Mouse (Mus musculus) heart, postnatal 10 days (tissue): ENCODE measurements around the gene Hnrnpa1. TPM values are rescaled to one million over a fixed set of nuclear protein-coding genes. Genes with fewer than 3 reads are reported as not detected.
"Not testable (repeated sequence)": the region's sequence is repeated elsewhere in the genome, so short reads cannot be mapped to it uniquely, and the experiment has no call there.

ENCODE experiments used
- DNase-seq, 2 experiments: peaks; one replicate each; pipeline ENCODE4 v3.0.0; 2021
- intact Hi-C: fragments of 180-260 bp; cut with DNase I; formaldehyde crosslinking; loops from one replicate; pipeline ENCODE4 v1.15.1; 2025
- total RNA-seq, 2 experiments: library from RNA; stranded (reverse); gene quantifications; 2 replicates each; pipeline ENCODE4 v1.2.3; 2021

The Hnrnpa1 gene
- total RNA-seq, 2 experiments from 2014 or later, result 299 to 318 TPM

DNA sequence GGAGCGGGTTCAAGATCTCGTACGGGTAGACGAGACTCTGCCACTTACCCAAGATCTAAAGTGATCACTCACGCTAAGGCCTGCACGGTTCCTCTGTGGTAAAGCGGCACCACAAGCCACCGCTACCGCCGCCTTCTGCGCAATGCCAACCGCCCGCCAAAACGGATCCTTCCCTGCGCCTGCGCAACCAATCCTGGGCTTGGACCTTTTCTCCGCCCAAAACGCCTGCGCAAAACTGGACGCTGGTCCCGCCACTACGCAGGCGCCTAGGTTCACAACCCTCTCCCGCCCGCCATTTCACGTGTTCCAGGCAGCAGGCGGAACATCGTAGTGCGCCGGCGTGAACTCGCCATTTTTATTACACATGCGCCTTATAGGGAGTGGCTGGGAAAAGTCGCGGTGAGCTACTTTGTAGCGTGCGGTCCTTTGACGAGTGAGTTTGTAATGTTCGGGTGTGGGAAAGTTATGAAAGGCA lies 510 bp upstream of the Hnrnpa1 start, which contains the start of gene Cbx5:
Gene Cbx5 (minus strand): TSS at position 132 of the 475 bp plus-strand sequence.
- intact Hi-C loops, result loop anchor here (2.0 kb wide), 2 partner anchors 27 to 65 kb away; no protein-coding TSS in a partner anchor
- DNase-seq, result peak; percentile 99

DNA sequence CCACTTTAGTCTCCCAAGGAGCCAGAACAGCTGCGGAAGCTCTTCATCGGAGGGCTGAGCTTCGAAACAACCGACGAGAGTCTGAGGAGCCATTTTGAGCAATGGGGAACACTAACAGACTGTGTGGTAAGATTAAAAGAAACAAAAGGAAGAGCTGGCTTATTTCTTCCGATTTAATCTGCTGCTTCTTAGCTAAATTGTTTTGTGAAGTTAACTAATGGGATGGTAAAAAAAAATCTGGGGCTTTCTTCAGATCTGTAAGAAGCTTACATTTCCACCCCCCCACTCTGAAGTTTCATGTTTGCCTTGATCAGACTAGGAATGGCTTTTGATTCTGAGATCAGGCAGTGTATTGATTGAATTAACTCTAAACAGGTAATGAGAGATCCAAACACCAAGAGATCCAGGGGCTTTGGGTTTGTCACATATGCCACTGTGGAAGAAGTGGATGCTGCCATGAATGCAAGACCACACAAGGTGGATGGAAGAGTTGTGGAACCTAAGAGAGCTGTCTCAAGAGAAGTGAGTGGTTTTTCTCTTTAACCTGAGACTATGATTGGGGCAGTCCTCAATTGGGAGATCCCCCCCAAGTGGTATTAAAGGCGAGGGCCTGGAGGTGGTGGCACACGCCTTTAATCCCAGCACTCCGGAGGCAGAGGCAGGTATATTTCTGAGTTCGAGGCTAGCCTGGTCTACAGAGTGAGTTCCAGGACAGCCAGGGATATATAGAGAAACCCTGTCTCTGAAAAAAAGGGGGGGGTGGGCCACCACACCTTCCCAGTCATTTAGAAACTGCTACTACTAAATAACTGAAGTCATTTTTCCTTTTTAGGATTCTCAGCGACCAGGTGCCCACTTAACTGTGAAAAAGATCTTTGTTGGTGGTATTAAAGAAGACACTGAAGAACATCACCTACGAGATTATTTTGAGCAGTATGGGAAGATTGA lies 1.1 kb downstream of the Hnrnpa1 start:
- not testable (repeated sequence) for DNase-seq
- intact Hi-C loops, result loop anchor here (2.0 kb wide), 1 partner anchor 63 kb away; no protein-coding TSS in a partner anchor

DNA sequence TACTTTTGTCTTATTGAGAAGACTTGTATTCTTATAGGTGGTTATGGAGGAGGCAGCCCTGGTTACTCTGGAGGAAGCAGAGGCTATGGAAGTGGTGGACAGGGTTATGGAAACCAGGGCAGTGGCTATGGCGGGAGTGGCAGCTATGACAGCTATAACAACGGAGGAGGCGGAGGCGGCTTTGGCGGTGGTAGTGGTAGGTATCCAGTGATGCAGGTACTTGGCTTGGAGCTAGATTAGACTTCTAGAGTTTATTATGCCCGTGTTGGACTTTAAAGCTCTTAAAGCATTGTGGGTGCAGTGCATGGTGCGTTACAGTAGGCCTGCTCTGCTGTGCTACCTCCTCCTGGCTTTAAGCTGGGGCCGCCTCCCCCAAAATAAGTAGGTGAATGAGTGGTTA lies 2.7 kb downstream of the Hnrnpa1 start:
- intact Hi-C loops, result no loop called here
- no peak for DNase-seq

DNA sequence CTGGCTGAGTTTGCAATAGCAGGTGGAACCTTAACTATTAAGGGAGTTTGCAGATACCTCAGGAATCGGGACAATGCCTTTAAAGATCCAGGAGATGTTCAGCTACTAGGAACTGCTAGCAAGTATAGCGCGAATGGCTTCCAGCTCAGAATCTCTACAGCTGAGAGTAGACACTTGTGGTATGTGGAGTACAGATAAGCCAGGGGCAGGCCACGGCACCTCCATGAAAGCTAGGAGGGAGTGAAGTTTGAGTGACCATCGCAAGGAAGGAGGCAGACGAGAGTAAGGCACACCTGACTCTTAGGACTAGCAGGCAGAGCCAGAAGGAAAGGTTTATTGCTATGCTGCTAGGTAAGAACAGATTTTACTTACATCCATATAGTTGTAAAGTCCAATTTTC lies 5.4 kb downstream of the Hnrnpa1 start:
- no peak for DNase-seq
- intact Hi-C loops, result no loop called here

DNA sequence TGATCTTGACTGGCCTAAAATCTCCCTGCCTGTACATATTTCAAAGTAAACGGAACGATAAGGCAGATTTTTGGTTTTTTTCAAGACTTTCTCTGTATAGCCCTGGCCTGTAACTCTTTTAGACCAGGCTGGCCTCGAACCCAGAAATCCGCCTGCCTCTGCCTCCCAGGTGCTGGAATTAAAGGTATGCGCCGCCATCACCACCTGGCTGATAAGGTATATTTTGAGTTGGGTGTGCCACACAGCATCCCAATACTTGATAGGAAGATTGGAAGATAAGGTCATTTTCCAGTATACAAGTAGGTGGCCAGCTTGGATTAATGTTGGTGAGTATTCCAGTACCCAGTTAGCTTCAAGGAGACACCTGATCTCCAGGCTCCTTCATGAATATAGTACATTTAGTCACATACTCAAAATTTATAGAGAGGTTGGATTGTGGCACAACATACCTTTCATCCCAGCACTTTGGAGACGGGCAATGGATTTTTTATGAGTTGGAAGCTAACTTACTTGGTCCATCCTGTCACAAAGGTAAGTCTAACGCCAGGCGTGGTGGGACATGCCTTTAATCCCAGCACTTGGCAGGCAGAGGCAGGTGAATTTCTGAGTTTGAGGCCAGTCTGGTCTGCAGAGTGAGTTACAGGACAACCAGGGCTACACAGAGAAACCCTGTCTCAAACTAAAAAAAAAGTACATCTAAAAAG lies 7.0 kb downstream of the Hnrnpa1 start:
- intact Hi-C loops, result no loop called here
- no peak for DNase-seq

DNA sequence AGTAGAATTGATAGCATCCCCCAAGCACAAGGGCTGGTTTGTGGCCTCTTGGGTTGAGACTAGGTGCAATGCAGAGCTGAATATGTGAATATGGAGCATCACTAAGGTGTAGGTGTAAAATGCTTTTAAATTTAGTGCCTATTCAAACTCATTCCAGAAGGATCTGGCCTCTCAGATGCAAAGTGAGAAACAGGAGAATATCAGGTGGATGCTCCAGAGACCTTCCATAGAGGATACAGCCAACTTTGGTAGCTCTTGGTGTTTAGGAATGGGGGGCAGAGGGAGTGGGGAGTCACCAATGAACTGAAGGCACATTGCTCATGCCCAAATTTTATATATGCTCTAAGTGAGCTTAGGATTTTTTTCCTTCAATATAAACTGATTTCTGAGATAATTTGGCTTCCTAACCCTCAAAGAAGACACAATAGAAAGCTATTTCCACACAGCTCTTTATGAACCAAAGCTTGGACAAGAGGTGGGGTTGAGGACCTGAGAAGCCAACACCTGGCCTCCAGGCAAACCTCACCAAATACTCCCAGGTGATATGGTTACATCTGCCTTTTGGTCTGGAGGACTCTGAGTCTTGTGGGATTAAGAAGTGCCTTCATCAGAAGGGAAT lies 7.7 kb downstream of the Hnrnpa1 start:
- DNase-seq, result no peak
- intact Hi-C loops, result no loop called here

DNA sequence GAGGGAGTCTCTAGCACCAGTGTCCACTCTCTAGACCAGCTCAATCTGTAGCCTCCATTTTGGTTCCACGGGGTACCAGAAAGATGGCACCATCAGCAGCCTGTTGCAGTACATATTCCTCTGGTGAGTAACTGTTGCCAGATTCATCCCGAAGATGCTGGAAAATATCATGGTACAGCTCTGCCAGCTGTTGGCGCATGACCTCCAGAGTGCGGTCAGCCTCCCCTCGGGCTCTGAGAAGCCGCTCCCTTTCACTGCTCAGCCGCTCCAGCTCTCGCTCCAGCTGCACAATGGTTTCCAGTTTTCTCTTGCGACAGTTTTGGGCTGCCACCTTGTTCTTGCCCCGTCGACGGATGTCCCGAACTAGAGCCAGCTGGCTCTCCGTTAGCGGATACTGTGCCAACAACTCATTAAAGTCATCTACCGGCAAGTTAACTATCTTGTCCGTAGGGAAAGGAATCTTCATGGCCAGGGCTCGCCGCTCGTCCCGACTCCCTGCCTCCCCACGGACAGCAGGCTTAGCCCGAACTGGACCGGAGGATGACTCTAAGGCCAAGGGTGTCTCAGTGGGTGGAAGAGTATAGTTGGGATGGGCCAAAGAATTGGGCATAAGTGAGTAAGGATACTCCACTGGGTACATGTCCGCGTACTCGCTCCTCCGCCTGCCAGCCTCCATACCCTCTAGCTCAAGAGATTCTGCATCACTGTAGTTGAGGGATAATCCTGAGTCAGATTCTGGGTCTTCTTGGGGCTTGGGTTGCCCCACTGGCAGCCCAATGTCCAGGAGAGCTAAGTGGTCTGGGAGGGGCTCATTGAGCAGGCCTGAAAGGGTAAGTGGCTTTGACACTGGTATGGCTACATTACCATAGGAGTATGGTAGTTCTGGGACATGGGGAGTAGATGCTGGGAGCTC lies 8.4 kb downstream of the Hnrnpa1 start:
- intact Hi-C loops, result no loop called here
- DNase-seq, result peak in 1 of 2 experiments; percentile 29

DNA sequence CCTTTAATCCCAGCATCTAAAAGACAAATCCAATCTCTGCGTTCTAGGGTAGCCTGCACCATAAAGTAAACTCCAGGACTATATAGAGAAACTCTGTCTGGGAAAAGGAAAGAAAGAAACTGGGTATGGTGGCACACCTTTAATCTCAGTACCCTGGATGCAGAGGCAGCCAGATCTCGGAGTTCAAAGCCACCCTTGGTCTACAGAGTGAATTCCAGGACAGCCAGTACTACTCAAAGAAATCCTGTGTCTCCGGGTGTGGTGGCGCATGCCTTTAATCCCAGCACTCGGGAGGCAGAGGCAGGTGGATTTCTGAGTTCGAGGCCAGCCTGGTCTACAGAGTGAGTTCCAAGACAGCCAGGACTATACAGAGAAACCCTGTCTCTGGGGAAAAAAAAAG lies 9.3 kb downstream of the Hnrnpa1 start:
- DNase-seq, intact Hi-C loops: not testable (repeated sequence)

DNA sequence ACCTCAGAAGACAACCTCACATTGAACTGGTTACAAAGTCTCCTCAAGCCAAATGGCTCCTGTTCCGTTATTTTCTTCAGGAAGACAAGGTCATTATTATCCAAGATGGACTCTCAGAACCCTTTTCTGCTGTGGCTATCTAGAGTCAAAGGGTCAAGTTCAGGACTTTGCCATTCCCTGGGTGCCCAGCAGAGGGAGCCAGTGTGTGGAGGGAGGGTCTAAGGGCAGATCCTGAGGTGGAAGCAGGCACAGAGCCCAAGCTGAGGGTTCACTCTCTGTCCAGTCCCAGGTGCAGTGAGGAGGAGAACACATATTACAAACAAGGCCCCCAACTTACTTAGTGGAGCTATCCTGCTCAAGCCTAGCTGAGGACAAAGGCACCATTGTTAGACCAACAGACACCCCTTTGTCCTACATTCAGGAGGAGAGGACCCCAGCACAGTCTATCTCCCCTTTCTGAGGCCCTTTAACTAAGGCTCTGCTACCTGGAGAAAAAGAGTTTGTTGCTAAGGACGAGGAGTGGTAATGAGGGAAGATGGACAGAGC lies 10.0 kb downstream of the Hnrnpa1 start:
- intact Hi-C loops, result loop anchor here (2.0 kb wide), 1 partner anchor 57 kb away; no protein-coding TSS in a partner anchor
- DNase-seq, result peak; percentile 61 to 81

DNA sequence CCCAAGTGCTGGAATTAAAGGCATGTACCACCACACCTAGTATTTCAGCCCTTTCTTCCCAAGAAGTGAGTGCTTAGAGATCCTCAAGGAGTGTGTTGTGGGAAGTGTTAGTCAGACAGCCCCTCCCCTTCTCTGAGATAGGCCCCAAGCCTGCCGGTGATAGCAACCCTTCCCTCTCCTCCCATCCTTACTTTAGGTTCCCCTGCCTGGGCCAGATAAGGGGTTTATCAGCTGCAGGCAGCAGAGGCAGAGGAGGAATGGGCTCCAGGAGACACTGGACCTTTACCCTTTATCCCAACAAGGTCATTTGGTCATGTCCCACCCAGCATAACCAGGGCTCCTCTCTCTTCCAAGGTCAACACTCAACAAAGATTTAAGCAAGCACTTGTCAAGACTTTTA lies 11.4 kb downstream of the Hnrnpa1 start:
- no peak for DNase-seq
- intact Hi-C loops, result loop anchor here (2.0 kb wide), 1 partner anchor 55 kb away; no protein-coding TSS in a partner anchor

DNA sequence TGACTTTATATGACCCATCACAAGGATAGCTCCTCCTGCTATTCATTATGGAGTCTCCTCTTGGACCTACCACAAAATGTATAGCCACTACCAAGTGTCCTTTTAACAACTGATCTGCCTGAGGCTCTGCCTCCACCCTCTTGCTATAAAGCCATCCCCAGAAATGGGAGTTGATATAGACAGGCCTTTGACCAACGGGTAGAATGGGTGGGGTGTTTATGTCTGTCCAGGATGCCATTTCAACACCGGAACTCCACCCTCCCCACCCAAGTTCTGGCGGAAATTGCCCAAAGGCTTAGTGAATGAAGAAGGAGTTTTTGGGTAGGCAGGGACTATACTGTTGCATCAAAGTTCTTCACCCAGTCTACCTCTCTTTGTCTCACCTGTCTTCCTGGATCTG lies 12.4 kb downstream of the Hnrnpa1 start:
- intact Hi-C loops, result no loop called here
- DNase-seq, result no peak

DNA sequence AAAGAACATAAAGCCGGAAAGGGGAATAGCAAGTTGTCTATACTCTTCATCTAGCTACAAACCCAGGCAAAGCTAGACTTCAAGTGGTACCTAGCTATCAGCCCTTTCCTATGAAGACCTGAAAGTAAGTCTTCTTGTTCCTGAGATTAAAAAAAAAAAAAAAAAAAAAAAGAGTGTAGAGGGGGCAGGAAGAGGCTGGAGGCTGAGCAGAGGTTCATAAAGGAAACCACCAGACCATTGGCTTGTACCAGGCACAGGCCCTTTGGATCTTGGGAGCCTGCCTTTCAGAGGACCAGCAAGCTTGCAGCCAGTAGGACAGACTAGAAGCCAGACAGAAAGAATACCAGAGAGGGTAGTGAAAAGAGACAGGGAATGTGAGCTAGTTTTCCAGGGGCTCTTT lies 13.1 kb downstream of the Hnrnpa1 start:
- no peak for DNase-seq
- intact Hi-C loops, result no loop called here

DNA sequence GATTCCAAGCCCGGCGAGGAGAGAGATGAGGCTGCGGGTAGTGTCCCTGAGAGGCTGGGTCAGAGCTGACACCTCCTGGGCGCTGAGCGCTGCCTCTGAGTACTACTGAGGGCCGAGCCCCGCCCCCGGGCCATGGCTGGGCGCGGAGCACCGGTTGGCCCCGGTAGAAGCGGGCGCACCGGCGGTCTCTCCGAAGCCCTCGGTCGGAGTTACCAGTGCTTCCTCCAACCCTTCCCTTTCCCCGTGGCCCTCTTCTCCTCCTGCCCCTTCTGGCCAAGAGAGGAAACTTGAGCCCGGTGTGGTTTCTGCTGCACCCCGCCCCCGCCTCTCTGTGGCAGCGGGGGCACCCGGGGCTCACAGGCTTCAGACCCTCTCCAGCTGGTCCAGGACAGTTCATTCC lies 14.9 kb downstream of the Hnrnpa1 start:
- DNase-seq, result peak; percentile 37 to 41
- intact Hi-C loops, result no loop called here

DNA sequence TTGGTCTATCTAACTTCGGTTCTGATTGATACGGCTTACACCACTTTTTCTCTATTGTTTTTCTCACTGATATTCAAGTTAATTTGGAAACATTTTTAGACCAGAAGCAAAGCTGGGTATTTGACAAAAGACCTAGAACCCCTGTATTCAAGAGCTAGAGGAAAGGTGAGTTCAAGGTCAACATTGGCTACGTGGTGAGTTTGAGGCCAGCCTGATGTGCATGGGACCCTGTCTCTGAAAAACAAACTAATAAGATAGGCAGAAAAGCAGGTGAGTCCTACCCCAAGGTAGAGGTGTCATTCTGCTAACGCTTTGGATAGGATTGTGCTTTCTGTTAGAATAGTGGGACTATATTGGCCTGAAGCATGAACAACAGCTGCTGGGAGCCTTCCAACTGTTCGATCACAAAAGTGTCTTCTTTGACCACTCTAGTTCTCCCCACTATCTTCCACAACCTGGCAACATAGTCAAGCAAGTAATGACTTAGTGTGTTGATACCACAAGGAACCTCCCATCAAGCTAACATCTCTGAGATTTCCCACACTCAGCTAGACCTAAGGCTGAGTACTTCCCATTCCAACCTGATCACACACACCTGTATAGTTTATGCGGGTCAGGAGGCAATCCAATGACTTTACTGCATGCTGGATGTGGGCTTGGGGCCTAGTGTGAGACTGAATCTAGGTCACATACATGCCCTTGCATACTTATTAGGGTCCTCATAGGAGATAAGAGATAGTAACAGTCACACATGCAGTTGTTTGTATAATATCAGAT lies 16.2 kb downstream of the Hnrnpa1 start:
- intact Hi-C loops, result no loop called here
- DNase-seq, result no peak

DNA sequence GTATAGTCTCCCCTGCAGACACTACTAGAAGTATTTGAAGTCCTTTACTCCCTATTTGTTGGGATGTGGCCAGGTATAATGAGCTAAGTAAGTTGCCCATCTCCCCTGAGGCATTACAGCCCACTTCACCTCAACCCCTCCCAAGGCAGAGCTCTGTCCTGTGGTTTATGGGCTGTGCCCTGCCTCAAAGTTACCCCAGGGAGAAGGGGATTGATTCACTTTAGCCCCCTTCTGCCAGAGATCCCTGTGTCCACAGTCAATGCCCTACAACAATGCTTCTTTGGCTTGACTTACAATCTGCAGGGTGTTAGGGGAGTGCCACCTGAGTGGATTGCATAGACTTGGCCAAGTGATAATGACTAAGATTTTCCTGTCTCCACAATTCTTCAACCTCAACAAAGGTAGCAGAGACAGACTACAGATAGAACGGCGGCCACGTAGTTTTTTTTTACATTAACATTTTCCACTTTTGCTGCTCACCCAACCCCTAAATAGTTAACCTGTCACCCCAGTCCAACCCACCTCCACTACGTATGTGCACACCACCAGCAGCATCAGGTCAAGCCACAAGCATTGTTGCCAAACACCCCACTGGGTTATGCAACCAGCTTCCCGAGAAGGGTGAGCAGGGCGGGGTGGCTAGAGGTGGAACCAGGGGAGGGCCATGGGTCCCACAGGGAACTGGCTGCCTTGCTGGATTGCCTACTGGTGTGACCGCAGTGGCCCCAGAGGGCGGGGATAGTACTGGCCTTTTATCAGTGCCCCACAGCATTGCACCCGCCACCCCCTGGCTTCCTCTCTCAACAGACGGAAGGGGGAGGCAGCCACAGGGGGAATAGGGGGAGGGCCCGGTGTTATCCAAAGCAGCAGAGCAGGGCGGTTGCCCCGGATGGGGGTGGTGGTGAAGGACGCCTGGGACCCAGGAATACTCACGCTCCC lies 17.8 kb downstream of the Hnrnpa1 start, which contains the start of gene Nfe2:
Gene Nfe2 (minus strand): TSS at position 614 of the 939 bp plus-strand sequence.
- peak; percentile 64 to 73 for DNase-seq
- intact Hi-C loops, result no loop called here

DNA sequence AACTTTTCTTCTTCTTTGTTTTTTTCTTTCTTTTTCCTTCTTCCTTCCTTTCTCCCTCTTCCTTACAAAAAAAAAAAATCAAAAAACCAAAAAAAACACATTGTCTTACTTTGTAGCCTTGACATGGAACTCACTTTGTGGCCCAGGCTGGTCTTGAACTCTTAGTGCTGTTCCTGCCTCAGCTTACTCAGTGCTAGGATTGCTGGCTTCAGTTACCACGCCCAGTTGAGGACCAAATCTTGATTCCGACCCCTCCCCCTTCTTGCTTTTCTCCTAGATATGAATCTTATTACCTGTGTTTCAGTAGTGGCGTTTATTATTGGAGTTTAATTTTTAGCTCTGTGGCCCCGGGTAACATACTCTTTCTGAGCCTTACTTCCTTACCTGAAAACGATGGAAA lies 18.9 kb downstream of the Hnrnpa1 start:
- no peak for DNase-seq
- intact Hi-C loops, result no loop called here

DNA sequence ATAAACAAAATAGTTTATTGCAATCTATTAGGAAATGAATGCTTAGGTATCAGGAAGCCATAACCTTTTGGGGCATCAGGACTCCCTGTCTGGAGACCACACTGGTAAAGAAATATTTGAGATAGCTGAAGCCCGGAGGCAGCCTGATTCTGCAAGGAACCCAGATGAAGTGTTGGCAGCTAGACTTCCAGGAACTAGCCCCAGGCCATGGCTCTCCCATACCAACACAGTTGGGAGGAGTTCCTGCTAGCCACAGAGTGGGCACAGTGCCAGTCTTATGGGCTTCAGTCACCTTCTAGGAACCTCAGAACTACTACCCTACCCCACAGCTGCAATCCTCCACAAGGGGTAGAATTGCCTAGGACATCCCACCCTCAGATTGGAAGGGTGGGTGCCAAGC lies 19.8 kb downstream of the Hnrnpa1 start:
- intact Hi-C loops, result no loop called here
- DNase-seq, result no peak

DNA sequence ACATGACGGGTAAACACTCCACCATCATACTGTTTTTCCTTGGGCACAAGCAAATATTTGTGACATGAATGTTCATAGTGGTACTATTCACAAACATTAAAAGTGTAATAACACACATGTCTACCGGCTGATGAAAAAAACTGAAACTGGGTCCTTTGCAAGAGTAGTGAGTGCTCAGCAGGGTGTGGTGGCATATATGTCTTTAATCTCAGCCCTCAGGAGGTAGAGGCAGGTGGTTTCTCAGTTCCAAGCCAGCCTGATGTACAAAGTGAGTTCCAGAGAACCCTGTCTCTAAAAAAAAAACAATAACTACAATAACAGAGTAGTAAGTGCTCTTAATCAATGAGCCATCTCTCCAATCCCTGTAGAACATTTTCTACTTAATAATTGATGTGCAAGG lies 24.6 kb downstream of the Hnrnpa1 start:
- intact Hi-C loops, result no loop called here
- DNase-seq, result no peak
